Mouse (Mus musculus) lung, adult 18-20 months (tissue): Measurements from ENCODE around the gene 5730455P16Rik.
A peak's percentile ranks its signal among the peaks of the same experiment; 100 is the strongest.
"Not testable (repeated sequence)": the region's sequence is repeated elsewhere in the genome, so short reads cannot be mapped to it uniquely, and the experiment has no call there.

Experiments used
- DNase-seq, 2 experiments: peaks; one replicate each; pipeline ENCODE4 v3.0.0; 2022; ENCODE audit warnings: mixed read lengths in 2 of 2

The 5730455P16Rik gene

GRCm38 (mm10) chr11:80378452-80379068, 726 bp upstream of the 5730455P16Rik start:
- not testable (repeated sequence) for DNase-seq

- no peak for DNase-seq
These were observed 1.2 kb downstream of the 5730455P16Rik start for GRCm38 (mm10) chr11:80376651-80377050.

- DNase-seq: no peak
These were observed 8.9 kb downstream of the 5730455P16Rik start for GRCm38 (mm10) chr11:80368949-80369348.

DNA sequence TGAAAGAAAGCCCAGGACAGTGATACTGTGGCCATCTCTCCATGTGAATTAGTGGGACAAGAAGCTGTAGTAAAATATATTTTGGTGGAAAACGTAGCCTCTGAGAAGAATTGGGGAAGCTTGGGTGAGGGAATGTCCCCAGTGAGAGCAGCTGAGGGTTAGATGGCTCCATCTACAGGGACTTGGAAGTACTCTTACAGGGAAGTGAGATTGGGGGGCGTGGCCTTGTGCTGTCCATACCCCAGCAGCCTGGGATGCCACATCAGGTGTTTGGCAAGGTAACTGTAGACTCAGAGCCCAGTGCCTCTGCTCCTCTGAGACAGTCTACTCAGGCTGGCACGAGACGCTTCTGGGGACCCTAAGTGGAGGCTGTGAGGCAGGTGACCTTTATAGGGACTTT, 23.0 kb downstream of the 5730455P16Rik start:
- DNase-seq: peak; percentile 8 to 10

DNA sequence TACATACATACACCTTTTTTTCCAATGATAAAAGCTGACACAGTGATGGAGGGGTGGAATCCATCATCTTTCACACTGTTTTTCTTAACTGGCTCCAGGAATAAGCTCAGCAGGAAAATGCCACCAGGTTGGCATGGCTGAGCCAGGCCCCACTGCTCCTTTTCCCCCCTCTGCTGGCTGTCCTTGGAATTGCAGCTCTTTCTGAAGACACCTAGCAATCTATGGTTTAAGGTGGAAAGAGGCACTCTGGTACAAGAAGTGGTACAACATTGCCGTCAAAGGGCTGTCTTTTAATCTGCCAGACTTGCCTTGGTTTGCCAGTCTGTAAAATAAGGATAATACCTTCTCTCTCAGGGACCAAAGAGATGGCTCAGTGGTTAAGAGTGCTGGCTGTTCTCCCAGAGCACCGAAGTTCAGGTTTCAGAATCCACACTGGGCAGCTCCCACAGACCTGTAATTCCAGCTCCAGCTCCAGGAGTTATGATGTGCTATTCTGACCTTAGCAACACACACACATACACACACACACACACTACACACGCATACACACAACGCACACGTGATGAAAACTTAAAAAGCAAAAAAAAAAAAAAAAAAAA, 25.9 kb downstream of the 5730455P16Rik start:
- DNase-seq: peak; percentile 72 to 79

- no peak for DNase-seq
These were observed 35.4 kb downstream of the 5730455P16Rik start for GRCm38 (mm10) chr11:80342482-80342881.

- DNase-seq: no peak
These were observed 41.5 kb downstream of the 5730455P16Rik start for GRCm38 (mm10) chr11:80336351-80336730.

- DNase-seq: no peak
These were observed 42.1 kb downstream of the 5730455P16Rik start for GRCm38 (mm10) chr11:80335609-80336350.

DNA sequence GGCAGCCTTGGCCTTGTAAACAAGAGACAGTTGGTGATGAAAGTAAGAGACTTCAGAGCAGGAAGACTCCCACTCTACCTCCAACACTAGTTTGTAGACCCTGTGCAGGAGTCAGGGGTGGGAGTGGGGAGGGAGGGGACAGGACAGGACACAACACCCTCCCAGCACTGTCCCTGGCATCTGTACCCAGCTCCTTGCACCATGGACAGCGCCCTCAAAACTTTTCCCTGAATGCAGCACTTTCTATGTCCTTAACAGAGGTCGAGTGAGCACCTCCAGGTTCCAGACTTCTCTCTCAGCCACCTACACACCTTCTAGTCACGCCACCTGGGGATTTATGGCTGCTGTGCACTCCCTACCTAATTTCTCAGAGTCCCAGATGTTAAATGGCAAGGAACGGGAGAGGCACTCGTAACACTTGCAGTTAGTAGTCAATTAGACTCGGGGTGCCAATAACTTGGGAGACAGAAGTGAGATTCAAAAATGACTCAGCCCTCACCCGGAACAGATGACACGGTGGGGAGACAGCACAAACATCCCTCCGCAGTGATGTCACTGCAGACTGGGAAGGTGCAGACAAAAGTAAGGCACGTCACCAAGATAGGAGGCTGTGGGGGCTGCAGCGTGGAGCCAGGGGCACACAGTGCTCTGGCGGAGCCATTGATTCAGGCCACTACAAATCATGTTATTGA, 45.0 kb downstream of the 5730455P16Rik start:
- no peak for DNase-seq

DNA sequence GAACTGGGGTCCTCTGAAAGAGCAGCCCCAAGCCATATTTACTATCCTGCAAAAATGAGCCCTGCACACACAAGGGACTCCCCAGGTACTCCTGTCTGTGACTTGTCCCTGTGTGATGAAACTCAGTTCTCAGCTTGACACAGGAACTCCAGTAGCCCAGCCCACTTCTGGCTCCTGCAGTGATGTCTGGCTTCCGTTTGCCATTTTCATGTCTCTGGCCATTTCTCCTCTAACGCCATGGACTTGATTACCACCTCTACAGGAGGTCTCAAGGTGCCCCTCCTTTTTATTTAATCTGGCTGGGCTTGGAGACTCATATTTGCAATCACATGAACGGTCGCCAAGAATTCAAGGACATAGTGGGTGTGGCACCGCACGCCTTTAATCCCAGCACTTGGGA, 53.2 kb downstream of the 5730455P16Rik start:
- no peak for DNase-seq

- no peak for DNase-seq
These were observed 54.6 kb downstream of the 5730455P16Rik start for GRCm38 (mm10) chr11:80323255-80323654.

GRCm38 (mm10) chr11:80315743-80316639, 61.8 kb downstream of the 5730455P16Rik start:
- DNase-seq: no peak

DNA sequence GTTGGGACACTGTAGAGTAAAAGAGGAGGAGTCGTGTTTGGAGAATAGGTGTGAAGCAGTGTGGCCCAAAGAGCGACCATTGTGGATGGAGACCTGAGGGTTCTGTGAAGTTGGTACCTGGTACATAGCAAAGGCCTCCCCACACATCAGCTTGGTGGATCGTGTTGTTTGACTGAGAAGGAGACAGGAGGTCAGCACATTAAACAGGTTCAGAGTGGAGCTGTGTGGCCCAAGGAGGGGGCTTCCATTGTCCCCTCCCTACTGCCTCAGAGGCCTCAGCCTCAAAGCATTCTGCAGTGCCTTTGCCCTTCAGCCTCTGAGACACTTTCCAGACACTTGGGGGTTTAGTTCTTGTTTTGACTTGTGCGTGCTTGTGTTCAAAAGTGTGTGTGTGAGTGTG, 63.9 kb downstream of the 5730455P16Rik start:
- DNase-seq: no peak

GRCm38 (mm10) chr11:80313462-80313861, 64.4 kb downstream of the 5730455P16Rik start:
- DNase-seq: no peak

- DNase-seq: no peak
These were observed 65.3 kb downstream of the 5730455P16Rik start for GRCm38 (mm10) chr11:80312565-80312964.

- no peak for DNase-seq
These were observed 65.8 kb downstream of the 5730455P16Rik start for GRCm38 (mm10) chr11:80312049-80312448.

- DNase-seq: no peak
These were observed 66.6 kb downstream of the 5730455P16Rik start for GRCm38 (mm10) chr11:80311271-80311670.
